Mouse (Mus musculus): Measurements from ENCODE around the gene Ikzf1. TPM values are rescaled to one million over a fixed set of nuclear protein-coding genes. Genes with fewer than 3 reads are reported as not detected.
A peak's percentile ranks its signal among the peaks of the same experiment; 100 is the strongest.

Gene Ikzf1
- polyA plus RNA-seq, 1 experiment from 2014 or later, result 3.2 TPM

DNA sequence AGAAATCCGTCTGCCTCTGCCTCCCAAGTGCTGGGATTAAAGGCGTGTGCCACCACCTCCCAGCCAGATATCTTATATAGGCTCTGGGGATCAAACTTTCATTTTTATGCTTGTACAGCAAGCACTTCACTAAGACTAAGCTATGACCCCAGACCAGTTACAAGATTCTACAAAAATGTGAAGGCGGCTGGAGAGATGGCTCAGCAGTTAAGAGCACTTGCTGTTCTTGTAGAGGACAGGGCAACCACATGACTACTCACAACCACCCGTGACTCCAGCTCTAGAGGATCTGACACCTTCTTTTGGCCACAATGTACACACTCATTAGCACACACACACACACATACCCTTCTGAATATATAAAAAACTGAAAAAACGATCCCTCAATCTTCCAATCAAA lies 119.6 kb downstream of the Ikzf1 start:
- WGBS, result 70% methylated on average over 5 of the region's 5 CpGs
- H3K4me3 ChIP-seq, result no peak overlapping the region
- peaks cover 55% of the 10 kb centered on the region for H3K36me3 ChIP-seq
- H3K27ac ChIP-seq, result no peak overlapping the region
- ATAC-seq (ENCODE audit: borderline replicate concordance, extremely low read depth, low FRiP score, low TSS enrichment), result no peak
- no peak overlapping the region for H3K9ac ChIP-seq
- H3K4me1 ChIP-seq, result peaks cover 8% of the 10 kb centered on the region
- H3K27me3 ChIP-seq, result no peaks in the 10 kb centered on the region
- no peak overlapping the region for H3K4me2 ChIP-seq
- H3K9me3 ChIP-seq, result no peaks in the 10 kb centered on the region

- Histone ChIP-seq H3K27me3 (no peaks in the 10 kb centered on the region), H3K9ac (no peak overlapping the region), H3K36me3 (peaks cover 45% of the 10 kb centered on the region), H3K4me3 (no peak overlapping the region), H3K9me3 (no peaks in the 10 kb centered on the region), H3K4me2 (no peak overlapping the region), H3K27ac (no peak overlapping the region), H3K4me1 (peaks cover 15% of the 10 kb centered on the region)
- WGBS, result 83% methylated on average over 4 of the region's 4 CpGs
- ATAC-seq (ENCODE audit: borderline replicate concordance, extremely low read depth, low FRiP score, low TSS enrichment), result no peak
Observed at GRCm38 (mm10) chr11:11805951-11806350, 121.1 kb downstream of the Ikzf1 start.

DNA sequence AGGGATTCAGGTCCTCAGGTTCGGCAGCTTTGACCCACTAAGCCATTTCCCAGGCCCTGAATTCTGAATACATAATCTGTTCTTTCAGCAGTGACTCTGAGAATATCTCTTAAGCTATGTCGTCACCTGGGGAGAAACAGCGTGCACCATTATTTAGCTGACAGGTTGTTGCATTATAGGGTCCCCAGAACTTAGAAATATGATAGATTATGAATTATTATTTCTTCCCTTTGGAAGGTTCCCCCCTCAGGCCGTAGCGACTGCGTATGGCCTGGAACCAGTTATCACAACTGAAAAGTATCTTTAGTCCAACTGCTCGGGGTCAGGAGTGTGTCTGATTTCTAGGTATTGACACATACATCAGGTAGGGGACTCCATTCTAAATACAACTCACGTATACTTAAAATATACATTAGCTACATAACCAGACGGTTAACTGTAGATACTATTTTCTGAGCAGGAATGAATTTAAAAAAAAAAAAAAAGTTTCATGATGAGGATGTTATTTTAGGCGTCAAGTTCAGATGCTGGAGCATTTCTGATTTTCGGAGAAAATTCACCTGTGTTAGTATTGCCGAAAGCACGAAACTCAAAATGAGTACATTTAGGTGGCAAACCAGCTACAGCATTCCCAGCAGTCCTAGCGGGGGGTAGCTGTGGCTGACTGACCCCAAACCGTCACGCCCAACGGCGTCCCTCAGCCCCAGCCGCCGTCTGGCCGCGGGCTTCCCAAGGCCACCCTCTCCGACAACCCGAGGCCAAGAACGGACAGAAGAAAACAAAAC lies 123.4 kb downstream of the Ikzf1 start:
- Histone ChIP-seq H3K36me3 (peaks cover 24% of the 10 kb centered on the region), H3K4me2 (peak overlapping the region; percentile 88), H3K9ac (peak overlapping the region; percentile 86), H3K27ac (peak overlapping the region; percentile 100), H3K27me3 (no peaks in the 10 kb centered on the region), H3K4me1 (peaks cover 18% of the 10 kb centered on the region), H3K9me3 (no peaks in the 10 kb centered on the region), H3K4me3 (peak overlapping the region; percentile 79)
- WGBS, result 6% methylated on average over 25 of the region's 25 CpGs
- peak; percentile 83 for ATAC-seq (ENCODE audit: borderline replicate concordance, extremely low read depth, low FRiP score, low TSS enrichment)

DNA sequence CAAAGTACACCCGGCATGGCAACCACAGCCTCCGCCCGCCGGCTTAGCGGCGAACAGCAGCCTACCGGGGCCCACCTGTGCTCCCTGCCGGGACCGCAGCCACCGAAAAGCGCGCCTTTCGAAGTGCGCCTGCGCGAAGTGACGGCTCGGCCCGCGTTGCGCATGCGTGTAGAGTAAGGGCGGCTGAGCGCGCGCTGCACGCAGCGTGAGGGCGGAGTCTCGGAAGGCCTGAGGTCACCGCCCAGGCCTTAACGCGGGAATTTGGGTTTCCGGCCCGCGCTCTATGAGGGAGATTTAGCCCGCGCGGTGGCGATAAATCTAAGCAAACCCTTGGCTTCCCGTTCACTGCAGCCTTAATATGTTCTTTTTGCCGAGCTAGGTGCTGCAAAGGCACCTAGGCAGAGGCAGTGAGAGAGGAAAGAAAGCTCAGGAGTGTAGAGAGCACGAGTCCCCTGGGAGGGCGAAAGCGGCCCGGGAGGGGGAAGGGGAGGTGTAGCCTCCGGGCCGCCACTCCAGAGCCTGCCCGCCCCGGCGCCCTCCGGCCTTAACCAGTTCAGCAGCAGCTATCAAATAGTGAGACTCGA lies 124.1 kb downstream of the Ikzf1 start, which contains the start of gene Fignl1:
Gene Fignl1 (minus strand): TSS at position 143 of the 584 bp plus-strand sequence.
- no peaks in the 10 kb centered on the region for H3K9me3 ChIP-seq
- H3K27ac ChIP-seq, result peak within 1 kb of the TSS; percentile 100
- H3K27me3 ChIP-seq, result no peaks in the 10 kb centered on the region
- H3K36me3 ChIP-seq, result peaks cover 18% of the 10 kb centered on the region
- WGBS, result under 1% methylated on average over 53 of the region's 53 CpGs
- H3K4me3 ChIP-seq, result peak within 1 kb of the TSS; percentile 79
- H3K9ac ChIP-seq, result peak within 1 kb of the TSS; percentile 86
- peak within 1 kb of the TSS; percentile 88 for H3K4me2 ChIP-seq
- peak; percentile 96 for ATAC-seq (ENCODE audit: borderline replicate concordance, extremely low read depth, low FRiP score, low TSS enrichment)
- peaks cover 18% of the 10 kb centered on the region for H3K4me1 ChIP-seq

GRCm38 (mm10) chr11:11809404-11810175 lies 124.8 kb downstream of the Ikzf1 start:
- H3K27ac ChIP-seq, result peak overlapping the region; percentile 100
- H3K9me3 ChIP-seq, result no peaks in the 10 kb centered on the region
- no peaks in the 10 kb centered on the region for H3K27me3 ChIP-seq
- 5% methylated on average over 11 of the region's 11 CpGs for WGBS
- peak overlapping the region; percentile 79 for H3K4me3 ChIP-seq
- peak overlapping the region; percentile 86 for H3K9ac ChIP-seq
- peak; percentile 40 for ATAC-seq (ENCODE audit: borderline replicate concordance, extremely low read depth, low FRiP score, low TSS enrichment)
- H3K4me2 ChIP-seq, result peak overlapping the region; percentile 88
- H3K4me1 ChIP-seq, result peaks cover 18% of the 10 kb centered on the region
- H3K36me3 ChIP-seq, result peaks cover 12% of the 10 kb centered on the region

GRCm38 (mm10) chr11:11811906-11812480 lies 127.2 kb downstream of the Ikzf1 start:
- Histone ChIP-seq H3K36me3 (no peaks in the 10 kb centered on the region), H3K27me3 (no peaks in the 10 kb centered on the region), H3K9ac (no peak overlapping the region), H3K4me2 (peak overlapping the region; percentile 38; the same call in 1 of the 2 replicates), H3K4me1 (peaks cover 18% of the 10 kb centered on the region), H3K27ac (no peak overlapping the region), H3K9me3 (no peaks in the 10 kb centered on the region), H3K4me3 (no peak overlapping the region)
- no peak for ATAC-seq (ENCODE audit: borderline replicate concordance, extremely low read depth, low FRiP score, low TSS enrichment)
- WGBS, result 18% methylated on average over 9 of the region's 9 CpGs

GRCm38 (mm10) chr11:11815737-11816136 lies 130.9 kb downstream of the Ikzf1 start:
- 53% methylated on average over 3 of the region's 3 CpGs for WGBS
- no peak overlapping the region for H3K27ac ChIP-seq

GRCm38 (mm10) chr11:11818797-11819196 lies 134.0 kb downstream of the Ikzf1 start:
- Histone ChIP-seq H3K27me3 (no peaks in the 10 kb centered on the region), H3K4me3 (no peak overlapping the region), H3K4me1 (peaks cover 30% of the 10 kb centered on the region), H3K36me3 (no peaks in the 10 kb centered on the region), H3K4me2 (no peak overlapping the region), H3K9me3 (no peaks in the 10 kb centered on the region), H3K9ac (no peak overlapping the region), H3K27ac (no peak overlapping the region)
- ATAC-seq (ENCODE audit: borderline replicate concordance, extremely low read depth, low FRiP score, low TSS enrichment), result no peak
- 86% methylated on average over 6 of the region's 6 CpGs for WGBS

More at GRCm38 (mm10) chr11:11815737-11816136, 130.9 kb downstream of the Ikzf1 start:
- H3K27me3 ChIP-seq, result no peaks in the 10 kb centered on the region
- no peak overlapping the region for H3K4me2 ChIP-seq
- H3K36me3 ChIP-seq, result no peaks in the 10 kb centered on the region
- no peak overlapping the region for H3K4me3 ChIP-seq
- no peak overlapping the region for H3K9ac ChIP-seq
- H3K9me3 ChIP-seq, result no peaks in the 10 kb centered on the region
- H3K4me1 ChIP-seq, result peaks cover 5% of the 10 kb centered on the region
- no peak for ATAC-seq (ENCODE audit: borderline replicate concordance, extremely low read depth, low FRiP score, low TSS enrichment)

DNA sequence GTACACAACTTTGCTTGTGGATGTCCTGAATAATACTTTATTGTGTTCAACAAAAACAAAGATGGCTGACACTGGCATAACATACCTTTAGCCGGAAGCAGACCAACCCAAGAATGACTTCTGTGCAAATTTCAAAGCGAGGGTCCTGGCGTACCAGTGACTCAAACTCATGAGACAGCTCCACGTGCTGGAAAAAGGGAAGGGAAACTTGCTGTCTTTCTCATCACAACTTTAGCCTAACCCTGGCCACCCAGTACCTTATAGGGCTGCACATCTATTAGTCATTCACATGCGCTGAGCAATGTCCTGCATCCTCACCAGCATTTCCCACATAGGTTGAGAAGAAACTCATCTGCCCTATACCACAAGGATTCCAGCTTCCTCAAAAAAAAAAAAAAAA lies 134.4 kb downstream of the Ikzf1 start:
- Histone ChIP-seq H3K36me3 (no peaks in the 10 kb centered on the region), H3K9me3 (no peaks in the 10 kb centered on the region), H3K4me2 (no peak overlapping the region), H3K27me3 (no peaks in the 10 kb centered on the region), H3K4me3 (no peak overlapping the region), H3K9ac (no peak overlapping the region), H3K4me1 (peaks cover 34% of the 10 kb centered on the region), H3K27ac (no peak overlapping the region)
- 93% methylated on average over 5 of the region's 5 CpGs for WGBS
- ATAC-seq (ENCODE audit: borderline replicate concordance, extremely low read depth, low FRiP score, low TSS enrichment), result no peak

GRCm38 (mm10) chr11:11820251-11820650 lies 135.4 kb downstream of the Ikzf1 start:
- Histone ChIP-seq H3K9me3 (no peaks in the 10 kb centered on the region), H3K9ac (no peak overlapping the region), H3K27ac (peak overlapping the region; percentile 92), H3K4me3 (no peak overlapping the region), H3K4me1 (peaks cover 45% of the 10 kb centered on the region), H3K4me2 (no peak overlapping the region), H3K27me3 (no peaks in the 10 kb centered on the region), H3K36me3 (no peaks in the 10 kb centered on the region)
- peak; percentile 29; the same call in 1 of the 2 replicates for ATAC-seq (ENCODE audit: borderline replicate concordance, extremely low read depth, low FRiP score, low TSS enrichment)
- WGBS, result 3% methylated on average over 2 of the region's 2 CpGs

DNA sequence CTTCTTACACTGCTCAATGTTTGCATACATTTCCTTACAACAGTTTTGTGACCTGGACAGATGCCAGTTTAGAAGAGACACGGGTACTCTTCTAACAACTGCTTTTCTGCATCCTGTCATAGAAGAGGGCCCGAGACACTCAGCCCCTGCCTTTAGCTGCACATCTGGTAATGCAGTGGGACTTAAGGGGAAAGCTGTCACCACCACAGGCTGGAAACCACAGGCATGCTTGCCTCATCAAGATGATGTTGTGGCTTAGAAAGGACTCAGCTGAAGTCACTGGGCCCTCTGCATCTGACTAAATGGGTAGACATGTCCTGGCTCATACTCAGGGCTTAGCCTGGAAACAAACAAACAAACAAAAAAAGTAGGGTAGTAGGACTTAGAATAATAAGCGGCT lies 135.9 kb downstream of the Ikzf1 start:
- H3K27me3 ChIP-seq, result no peaks in the 10 kb centered on the region
- H3K27ac ChIP-seq, result peak overlapping the region; percentile 92
- ATAC-seq (ENCODE audit: borderline replicate concordance, extremely low read depth, low FRiP score, low TSS enrichment), result no peak
- H3K9ac ChIP-seq, result no peak overlapping the region
- H3K4me2 ChIP-seq, result no peak overlapping the region
- 37% methylated on average over 3 of the region's 3 CpGs for WGBS
- H3K4me3 ChIP-seq, result no peak overlapping the region
- H3K36me3 ChIP-seq, result no peaks in the 10 kb centered on the region
- H3K4me1 ChIP-seq, result peaks cover 49% of the 10 kb centered on the region
- no peaks in the 10 kb centered on the region for H3K9me3 ChIP-seq
